Mouse (Mus musculus) C2C12 (cell line): ENCODE measurements around the gene D1Pas1. TPM values are rescaled to one million over a fixed set of nuclear protein-coding genes. Genes with fewer than 3 reads are reported as not detected.

Source experiments
- H3K27me3 ChIP-seq: one replicate; pipeline ENCODE4 v1.6.1; 2011; ENCODE audit not compliant: control insufficient read depth, insufficient read depth, insufficient read length
- H3K36me3 ChIP-seq: one replicate; pipeline ENCODE4 v1.6.1; 2011; ENCODE audit not compliant: control insufficient read depth, insufficient read depth
- H3K4me3 ChIP-seq: one replicate; pipeline ENCODE4 v1.5.1; 2011; ENCODE audit warnings: mild to moderate bottlenecking, control low read depth; ENCODE audit not compliant: poor library complexity, insufficient read depth, severe bottlenecking
- H3K79me2 ChIP-seq: one replicate; pipeline ENCODE4 v1.6.1; 2011; ENCODE audit not compliant: control insufficient read depth, insufficient read depth
- H3K79me3 ChIP-seq: one replicate; pipeline ENCODE4 v1.6.1; 2011; ENCODE audit warnings: low read depth, control low read depth
- H3ac ChIP-seq: one replicate; pipeline ENCODE3; 2011; ENCODE audit warnings: low read depth; ENCODE audit not compliant: control insufficient read depth, insufficient read length
- CEBPB ChIP-seq: IDR thresholded peaks from one replicate; pipeline ENCODE4 v1.6.1; 2011; ENCODE audit warnings: low read depth, mild to moderate bottlenecking, control low read depth, moderate library complexity
- CTCF ChIP-seq: IDR thresholded peaks from one replicate; pipeline ENCODE4 v1.5.1; 2011; ENCODE audit not compliant: control insufficient read depth, insufficient read depth, insufficient read length
- FOSL1 ChIP-seq: IDR thresholded peaks from one replicate; pipeline ENCODE4 v1.8.0; 2011; ENCODE audit warnings: mild to moderate bottlenecking, low read length; ENCODE audit not compliant: poor library complexity, insufficient read depth, severe bottlenecking
- MAX ChIP-seq: IDR thresholded peaks from one replicate; pipeline ENCODE4 v1.6.1; 2011; ENCODE audit warnings: mild to moderate bottlenecking, control low read depth
- MYOD1 ChIP-seq: IDR thresholded peaks from one replicate; pipeline ENCODE4 v1.6.1; 2011; ENCODE audit warnings: low read depth; ENCODE audit not compliant: control insufficient read depth, insufficient read length
- MYOG ChIP-seq: IDR thresholded peaks from one replicate; pipeline ENCODE4 v1.6.1; 2011; ENCODE audit not compliant: control insufficient read depth, insufficient read length; ENCODE audit errors: extremely low read depth
- USF1 ChIP-seq: IDR thresholded peaks from one replicate; pipeline ENCODE4 v1.6.1; 2011; ENCODE audit warnings: low read depth, mild to moderate bottlenecking, control low read depth, moderate library complexity
- polyA plus RNA-seq: library from polyadenylated mRNA; unstranded; fragments of >200 nt; fragmentation: generic; extraction: Trizol; gene quantifications from one replicate; pipeline ENCODE4 v1.2.1, GENCODE M21; 2012; ENCODE audit warnings: missing spikeins

D1Pas1 gene
- polyA plus RNA-seq, 1 experiment, result not detected

GRCm38 (mm10) chr1:186979465-186979864 lies 12.2 kb downstream of the D1Pas1 start:
- Histone ChIP-seq H3ac (no peak overlapping the region), H3K79me3 (no peaks in the 10 kb centered on the region), H3K79me2 (no peaks in the 10 kb centered on the region), H3K4me3 (no peak overlapping the region), H3K36me3 (no peaks in the 10 kb centered on the region), H3K27me3 (no peaks in the 10 kb centered on the region)
- no peak for TF ChIP-seq USF1
- no peak for TF ChIP-seq CEBPB
- TF ChIP-seq FOSL1, result no peak
- no peak for TF ChIP-seq CTCF
- no peak for TF ChIP-seq MYOD1
- no peak for TF ChIP-seq MYOG
- TF ChIP-seq MAX, result no peak

GRCm38 (mm10) chr1:186980503-186980902 lies 13.3 kb downstream of the D1Pas1 start:
- no peaks in the 10 kb centered on the region for H3K36me3 ChIP-seq
- TF ChIP-seq USF1, result no peak
- no peak for TF ChIP-seq MYOG
- TF ChIP-seq MAX, result no peak
- TF ChIP-seq CEBPB, result no peak
- TF ChIP-seq CTCF, result no peak
- TF ChIP-seq MYOD1, result no peak
- no peak for TF ChIP-seq FOSL1
- H3K79me3 ChIP-seq, result no peaks in the 10 kb centered on the region
- H3K4me3 ChIP-seq, result no peak overlapping the region
- H3ac ChIP-seq, result no peak overlapping the region
- no peaks in the 10 kb centered on the region for H3K79me2 ChIP-seq
- no peaks in the 10 kb centered on the region for H3K27me3 ChIP-seq

DNA sequence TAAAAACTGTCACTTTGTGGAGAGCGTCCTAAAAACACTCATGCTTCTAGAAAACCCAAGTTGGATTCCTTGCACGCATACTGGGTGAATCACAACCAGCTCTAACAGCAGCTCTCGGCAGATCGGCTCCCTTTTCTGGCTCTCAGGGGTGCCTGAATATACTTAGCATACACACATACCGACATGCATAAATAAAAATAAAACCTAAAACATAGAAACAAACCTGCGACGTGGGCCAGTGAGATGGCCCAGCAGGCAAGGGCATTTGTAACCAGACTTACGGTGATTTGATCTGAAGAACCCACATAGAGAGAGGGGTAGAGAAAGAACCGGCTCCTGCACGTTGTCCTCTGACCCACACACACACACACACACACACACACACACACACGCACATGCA lies 17.9 kb downstream of the D1Pas1 start:
- Histone ChIP-seq H3K27me3 (no peaks in the 10 kb centered on the region), H3K79me3 (no peaks in the 10 kb centered on the region), H3K79me2 (no peaks in the 10 kb centered on the region), H3K4me3 (no peak overlapping the region), H3ac (no peak overlapping the region), H3K36me3 (no peaks in the 10 kb centered on the region)
- TF ChIP-seq CTCF (no peak), CEBPB (no peak), FOSL1 (no peak), MYOG (no peak), MYOD1 (no peak), MAX (no peak)

- TF ChIP-seq CTCF, result no peak
- TF ChIP-seq FOSL1, result no peak
- TF ChIP-seq USF1, result no peak
- TF ChIP-seq MYOD1, result no peak
- Histone ChIP-seq H3ac (no peak overlapping the region), H3K79me3 (no peaks in the 10 kb centered on the region), H3K36me3 (no peaks in the 10 kb centered on the region), H3K4me3 (no peak overlapping the region), H3K79me2 (no peaks in the 10 kb centered on the region), H3K27me3 (no peaks in the 10 kb centered on the region)
Measured at GRCm38 (mm10) chr1:186986086-186986485, 18.9 kb downstream of the D1Pas1 start.

GRCm38 (mm10) chr1:186986506-186986905 lies 19.3 kb downstream of the D1Pas1 start:
- Histone ChIP-seq H3K79me3 (no peaks in the 10 kb centered on the region), H3ac (no peak overlapping the region), H3K79me2 (no peaks in the 10 kb centered on the region), H3K36me3 (no peaks in the 10 kb centered on the region), H3K27me3 (no peaks in the 10 kb centered on the region), H3K4me3 (no peak overlapping the region)
- TF ChIP-seq MYOD1 (no peak), FOSL1 (no peak), CTCF (no peak), MYOG (no peak), USF1 (no peak), MAX (no peak), CEBPB (no peak)

GRCm38 (mm10) chr1:186988281-186988682 lies 21.1 kb downstream of the D1Pas1 start:
- Histone ChIP-seq H3K79me2 (no peaks in the 10 kb centered on the region), H3K79me3 (no peaks in the 10 kb centered on the region), H3K4me3 (no peak overlapping the region), H3K36me3 (no peaks in the 10 kb centered on the region), H3K27me3 (no peaks in the 10 kb centered on the region), H3ac (no peak overlapping the region)
- TF ChIP-seq USF1 (no peak), CEBPB (no peak), FOSL1 (no peak), CTCF (no peak), MYOG (no peak), MYOD1 (no peak), MAX (no peak)
